Mouse (Mus musculus): ENCODE data around the gene Gfap.

Gfap gene

GRCm38 (mm10) chr11:102895779-102896178, 4.9 kb downstream of the Gfap start:
- DNase-seq = peak; percentile 87

- no peak for DNase-seq
These were observed 6.0 kb downstream of the Gfap start for GRCm38 (mm10) chr11:102894716-102895115.

GRCm38 (mm10) chr11:102893015-102893651, 7.6 kb downstream of the Gfap start:
- DNase-seq = peak; percentile 91

- no peak for DNase-seq
These were observed 10.6 kb downstream of the Gfap start for GRCm38 (mm10) chr11:102890096-102890495.

- no peak for DNase-seq
These were observed 12.6 kb downstream of the Gfap start for GRCm38 (mm10) chr11:102888135-102888534.

GRCm38 (mm10) chr11:102887433-102887832, 13.3 kb downstream of the Gfap start:
- DNase-seq = no peak

- DNase-seq = no peak
These were observed 16.0 kb downstream of the Gfap start, which contains the start of gene Fam187a for GRCm38 (mm10) chr11:102884616-102885219. TSS of gene Fam187a (plus strand) at chr11:102885169.

- peak; percentile 44 for DNase-seq
These were observed 19.2 kb downstream of the Gfap start for GRCm38 (mm10) chr11:102881314-102882198.

- DNase-seq = peak; percentile 95
These were observed 20.0 kb downstream of the Gfap start, which contains the start of the genes Eftud2 and Ccdc103 for GRCm38 (mm10) chr11:102880585-102881313. TSS of gene Eftud2 (minus strand) at chr11:102880985. TSS of gene Ccdc103 (plus strand) at chr11:102881204.

GRCm38 (mm10) chr11:102879558-102879957, 21.2 kb downstream of the Gfap start:
- DNase-seq = no peak

GRCm38 (mm10) chr11:102874801-102875334, 25.8 kb downstream of the Gfap start:
- DNase-seq = no peak

GRCm38 (mm10) chr11:102864272-102864671, 36.4 kb downstream of the Gfap start:
- peak; percentile 65 for DNase-seq

GRCm38 (mm10) chr11:102859933-102860332, 40.8 kb downstream of the Gfap start:
- no peak for DNase-seq

- DNase-seq = no peak
These were observed 41.8 kb downstream of the Gfap start for GRCm38 (mm10) chr11:102858951-102859350.

- no peak for DNase-seq
These were observed 44.8 kb downstream of the Gfap start for GRCm38 (mm10) chr11:102855941-102856340.

- no peak for DNase-seq
These were observed 47.0 kb downstream of the Gfap start for GRCm38 (mm10) chr11:102853760-102854159.

GRCm38 (mm10) chr11:102851883-102852282, 48.8 kb downstream of the Gfap start:
- DNase-seq = peak; percentile 61

GRCm38 (mm10) chr11:102845926-102846325, 54.8 kb downstream of the Gfap start:
- DNase-seq = no peak

GRCm38 (mm10) chr11:102838616-102839150, 62.0 kb downstream of the Gfap start:
- no peak for DNase-seq

- DNase-seq = no peak
These were observed 62.6 kb downstream of the Gfap start for GRCm38 (mm10) chr11:102838126-102838525.

GRCm38 (mm10) chr11:102837385-102837784, 63.3 kb downstream of the Gfap start:
- DNase-seq = no peak
